Mouse (Mus musculus) left cerebral cortex, adult 8-10 months (tissue): ENCODE measurements around the gene Copb1. TPM values are rescaled to one million over a fixed set of nuclear protein-coding genes. Genes with fewer than 3 reads are reported as not detected.
A peak's percentile ranks its signal among the peaks of the same experiment; 100 is the strongest.
"Not testable (repeated sequence)": the region's sequence is repeated elsewhere in the genome, so short reads cannot be mapped to it uniquely, and the experiment has no call there.

Source experiments
- DNase-seq, 2 experiments: peaks; one replicate each; pipeline ENCODE4 v3.0.0; 2022; ENCODE audit warnings: low spot score in 2 of 2
- total RNA-seq, 4 experiments: library from RNA; stranded (reverse); gene quantifications; 2 replicates each; pipeline ENCODE4 v1.2.4; 2022

Copb1 gene
- total RNA-seq, 4 experiments from 2014 or later, result 56.0 to 68.1 (median 60.6) TPM

DNA sequence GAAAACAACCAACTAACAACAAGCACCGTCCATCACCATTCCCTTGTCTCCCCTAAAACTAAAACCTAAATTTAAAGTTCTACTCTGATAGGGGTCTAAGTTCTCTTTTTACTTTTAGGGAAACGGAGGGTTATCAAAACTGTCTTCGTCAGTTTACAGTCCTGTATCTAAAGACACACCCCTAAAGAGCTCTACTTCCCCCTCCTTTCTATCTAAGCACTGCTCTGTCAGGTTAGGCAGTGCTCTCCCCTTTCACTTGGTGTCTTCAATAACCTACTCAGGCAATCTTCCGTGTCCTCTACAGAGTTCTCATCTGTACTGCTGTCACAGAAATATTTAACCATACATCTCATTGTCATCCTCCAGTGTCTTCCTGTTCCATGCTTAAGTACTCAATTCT, 34.1 kb downstream of the Copb1 start:
- no peak for DNase-seq

DNA sequence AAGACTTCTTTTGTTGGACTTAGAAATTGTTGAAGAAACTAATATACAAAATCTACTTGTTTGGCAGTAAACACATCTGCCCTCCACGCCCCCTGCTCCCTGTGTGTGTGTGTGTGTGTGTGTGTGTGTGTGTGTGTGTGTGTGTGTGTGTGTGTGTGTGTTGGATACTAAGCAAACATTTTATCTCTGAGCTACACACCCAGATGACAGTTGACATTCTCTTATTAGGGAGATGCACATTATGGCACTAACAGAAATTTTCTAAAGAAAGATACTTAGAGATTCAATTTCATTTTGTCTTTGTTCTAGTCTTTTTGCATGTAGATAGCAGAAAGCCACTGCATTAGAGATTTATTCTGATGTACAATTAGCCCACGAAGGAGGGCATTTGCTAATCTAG, 37.6 kb downstream of the Copb1 start:
- no peak for DNase-seq

DNA sequence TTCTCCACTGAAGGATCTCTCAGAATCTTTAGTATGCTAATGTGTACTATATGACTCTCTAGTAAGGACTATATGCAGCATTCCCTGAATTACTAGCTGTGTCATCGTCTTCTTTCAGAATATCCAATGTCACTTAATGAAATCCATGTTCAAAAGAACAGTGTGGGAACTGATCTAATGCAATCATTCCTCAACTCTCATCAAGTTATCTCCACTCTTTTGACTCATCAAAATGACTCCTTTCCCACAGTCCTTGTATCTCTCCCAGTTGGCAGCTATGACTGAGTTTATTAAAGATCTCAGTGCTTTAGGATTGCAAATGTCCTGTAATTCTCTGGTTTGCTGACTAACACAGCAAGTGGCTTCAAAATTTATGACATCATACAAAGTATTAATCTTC, 40.1 kb downstream of the Copb1 start:
- no peak for DNase-seq

DNA sequence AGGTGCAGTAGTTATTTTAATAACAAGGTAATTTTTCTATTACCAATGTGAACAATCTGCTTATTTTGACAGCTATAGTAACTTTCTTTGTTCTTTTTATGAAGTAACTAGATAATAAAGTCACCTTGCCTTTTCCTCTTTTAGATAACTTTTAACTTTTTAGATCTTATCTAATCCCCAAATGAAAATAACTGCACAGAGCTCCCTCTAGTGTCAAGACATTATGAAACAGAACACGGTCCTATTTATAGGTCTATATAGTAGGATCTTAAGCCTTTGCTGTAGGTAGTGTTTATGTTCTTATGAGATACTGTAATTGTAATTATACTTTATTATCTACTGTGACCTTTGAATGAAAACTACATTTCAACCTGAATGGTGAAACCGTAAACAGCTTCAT, 41.0 kb downstream of the Copb1 start:
- DNase-seq, result no peak

DNA sequence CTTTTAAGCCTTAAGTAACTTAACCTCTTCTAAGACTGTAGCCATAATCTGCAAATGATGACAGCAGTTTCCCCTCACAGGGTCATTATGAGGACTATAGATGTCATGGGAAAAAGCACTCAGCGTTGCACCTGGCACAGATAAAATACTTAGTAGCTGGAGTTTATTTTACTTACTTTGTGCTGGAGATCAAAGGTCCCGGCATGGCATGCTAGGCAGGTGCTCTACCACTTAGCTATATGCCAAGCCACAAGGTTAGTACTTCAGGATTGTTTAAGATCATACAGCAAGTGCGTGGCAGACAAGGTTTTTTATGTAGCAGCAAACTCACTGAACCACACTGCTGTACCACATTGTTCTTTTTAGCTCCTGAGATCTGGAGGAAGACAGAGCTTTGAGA, 43.9 kb downstream of the Copb1 start:
- DNase-seq, result no peak

DNA sequence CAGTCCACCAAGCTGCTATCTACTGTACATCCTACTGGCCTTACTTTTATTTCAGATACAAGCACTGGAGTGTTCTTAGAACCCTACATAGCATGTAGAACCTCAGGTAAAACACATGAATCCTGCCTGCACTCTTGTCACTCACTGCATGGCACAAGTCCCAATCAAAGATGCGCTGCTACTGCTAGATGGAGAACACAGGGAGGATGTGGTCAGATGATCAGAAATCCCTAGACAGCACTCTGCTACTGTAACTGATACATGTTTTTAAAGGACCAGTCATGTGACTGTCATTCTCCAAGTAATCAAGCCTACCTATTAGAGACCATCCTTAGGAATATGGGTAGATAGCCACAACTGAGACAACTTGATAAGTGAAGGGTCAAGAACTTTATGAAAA, 44.7 kb downstream of the Copb1 start:
- no peak for DNase-seq

DNA sequence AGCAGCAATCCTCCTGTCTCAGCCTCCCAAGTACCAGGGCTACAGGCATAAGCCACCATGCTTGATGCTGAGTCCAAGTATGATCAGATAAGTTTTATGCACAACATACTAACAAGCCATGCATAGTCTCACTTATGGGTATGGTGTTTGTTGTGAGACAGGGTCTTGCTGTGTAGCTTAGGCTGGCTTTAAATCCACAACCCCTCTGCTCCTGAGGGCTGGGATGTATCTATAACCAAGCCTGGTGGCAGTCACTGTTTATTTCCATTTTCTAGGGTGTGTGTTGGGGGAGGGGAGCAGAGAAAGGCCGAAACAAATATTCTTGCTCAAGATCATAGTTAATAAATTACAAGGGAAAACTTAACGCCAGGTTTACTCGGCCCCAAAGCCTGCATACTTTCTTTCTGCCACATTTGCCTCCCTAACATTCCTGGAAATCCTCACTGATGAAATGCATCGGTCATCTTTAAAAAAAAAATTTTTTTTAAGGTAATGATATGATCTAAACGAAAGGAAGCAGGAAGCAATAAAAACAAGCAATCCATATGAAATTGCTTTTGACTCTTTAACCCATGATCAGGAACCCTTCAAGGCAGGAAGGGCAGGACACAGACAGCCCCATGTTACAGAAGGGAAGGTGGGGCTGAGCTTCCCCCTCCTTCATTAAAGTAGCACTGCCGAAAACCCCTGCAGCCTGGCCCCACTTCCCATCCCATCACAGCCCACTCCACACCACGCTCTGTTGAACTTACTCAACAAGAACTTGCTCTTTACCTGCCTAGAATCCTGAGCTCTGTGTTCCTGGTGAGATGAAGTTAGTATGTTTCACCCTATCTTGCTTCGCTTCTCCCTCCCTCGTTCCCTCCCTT, 50.8 kb downstream of the Copb1 start:
- DNase-seq, result no peak

DNA sequence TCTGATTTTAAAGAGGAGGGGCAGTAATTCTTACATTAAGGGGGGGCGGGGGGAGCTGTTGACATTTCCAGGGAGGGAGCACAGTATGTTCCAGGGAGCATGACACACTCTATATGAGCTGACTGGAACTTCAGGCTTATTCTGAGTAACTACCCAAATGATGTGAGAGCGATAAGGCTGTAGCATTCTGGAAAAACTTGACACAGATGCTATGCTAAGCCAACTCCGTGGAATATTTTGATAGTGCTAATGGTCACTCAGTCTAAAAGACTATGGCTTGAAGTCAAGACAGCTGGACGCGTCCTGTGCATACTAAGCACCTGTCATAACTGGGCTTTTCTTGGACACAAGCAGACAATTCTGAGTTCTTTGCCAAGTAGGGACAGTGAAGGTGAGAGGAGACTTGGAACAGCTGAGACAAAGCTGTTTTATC, 51.5 kb downstream of the Copb1 start:
- DNase-seq, result no peak

DNA sequence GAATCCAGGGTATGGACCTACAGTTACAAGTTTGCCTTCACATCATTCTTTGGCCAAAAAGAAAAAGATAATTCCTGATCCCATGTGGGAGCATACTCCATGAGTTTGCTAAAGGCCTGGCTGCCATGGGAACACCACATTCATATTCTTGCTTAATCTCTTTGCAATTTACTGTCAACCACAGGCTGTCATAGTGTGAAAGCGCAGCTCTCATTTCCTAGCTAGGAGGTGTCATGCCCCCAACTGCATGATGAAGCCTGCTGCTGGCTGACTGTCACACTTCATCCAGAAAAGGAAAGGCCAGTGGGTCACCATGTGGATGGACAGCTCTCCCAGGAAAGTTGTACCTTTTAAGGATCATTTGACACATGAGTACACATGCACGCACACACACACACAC, 53.9 kb downstream of the Copb1 start:
- no peak for DNase-seq

DNA sequence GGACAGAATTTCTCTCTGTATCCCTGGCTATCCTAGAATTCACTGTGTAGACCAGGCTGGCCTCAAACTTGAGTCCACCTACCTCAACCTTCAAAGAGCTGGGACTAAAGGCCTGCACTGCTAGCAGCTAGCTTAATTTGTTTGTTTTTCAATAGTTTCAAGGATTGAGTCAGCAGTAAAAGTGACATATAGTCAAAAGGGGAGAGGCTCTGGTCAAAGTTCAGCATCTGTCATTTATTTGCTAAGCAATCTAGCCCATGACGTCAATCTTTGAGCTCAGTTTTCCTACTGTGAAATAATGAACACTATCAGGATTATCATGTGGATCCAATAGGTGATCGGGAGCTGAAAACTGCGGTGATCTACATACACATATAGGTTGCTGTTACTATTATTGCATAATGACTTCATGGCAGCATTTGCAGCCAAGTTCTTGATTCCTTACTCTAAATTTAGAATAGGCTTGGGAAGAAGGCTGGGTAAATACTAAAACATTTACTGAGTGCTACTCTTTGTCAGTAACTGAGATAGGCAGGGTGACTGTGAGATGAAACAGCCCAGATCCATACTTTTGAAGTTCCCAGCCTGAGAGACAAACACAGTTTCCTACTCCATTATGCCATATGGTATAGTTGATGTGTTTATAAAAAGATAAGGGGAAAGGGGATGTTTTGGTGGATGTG, 54.9 kb downstream of the Copb1 start:
- no peak for DNase-seq

DNA sequence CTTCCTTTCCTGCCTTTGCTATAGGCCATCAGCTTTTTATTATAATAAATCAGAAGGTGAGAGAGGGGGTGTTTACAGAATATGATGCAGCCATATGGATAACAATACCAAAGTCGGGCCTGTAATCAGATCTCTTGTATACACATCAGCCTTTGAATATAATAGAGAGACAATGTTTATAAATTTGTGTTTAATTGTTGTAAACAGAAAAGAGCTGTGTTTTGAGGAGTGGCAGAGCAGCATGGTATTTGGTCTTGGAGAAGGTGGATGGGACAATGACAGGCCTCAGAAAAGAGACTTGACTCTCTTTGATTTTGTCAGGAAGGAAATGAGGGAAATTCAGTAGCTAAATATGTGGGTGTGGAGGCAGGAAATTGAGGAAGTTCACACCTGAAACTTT, 56.3 kb downstream of the Copb1 start:
- DNase-seq, result no peak

DNA sequence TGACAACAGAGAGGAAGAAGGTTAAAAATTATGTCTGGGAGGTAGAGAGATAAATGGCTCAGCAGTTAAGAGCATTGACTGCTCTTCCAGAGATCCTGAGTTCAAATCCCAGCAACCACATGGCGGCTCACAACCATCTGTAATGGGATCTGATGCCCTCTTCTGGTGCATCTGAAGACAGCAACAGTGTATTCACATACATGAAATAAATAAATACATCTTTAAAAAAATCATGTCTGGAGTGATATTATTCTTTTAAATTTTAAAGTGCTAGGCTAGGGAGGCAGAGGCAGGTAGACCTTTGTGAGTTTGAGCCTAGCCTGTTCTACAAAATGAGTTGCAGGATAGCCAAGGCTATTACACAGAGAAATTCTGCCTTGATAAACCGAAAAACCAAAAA, 57.9 kb downstream of the Copb1 start:
- DNase-seq, result not testable (repeated sequence)

DNA sequence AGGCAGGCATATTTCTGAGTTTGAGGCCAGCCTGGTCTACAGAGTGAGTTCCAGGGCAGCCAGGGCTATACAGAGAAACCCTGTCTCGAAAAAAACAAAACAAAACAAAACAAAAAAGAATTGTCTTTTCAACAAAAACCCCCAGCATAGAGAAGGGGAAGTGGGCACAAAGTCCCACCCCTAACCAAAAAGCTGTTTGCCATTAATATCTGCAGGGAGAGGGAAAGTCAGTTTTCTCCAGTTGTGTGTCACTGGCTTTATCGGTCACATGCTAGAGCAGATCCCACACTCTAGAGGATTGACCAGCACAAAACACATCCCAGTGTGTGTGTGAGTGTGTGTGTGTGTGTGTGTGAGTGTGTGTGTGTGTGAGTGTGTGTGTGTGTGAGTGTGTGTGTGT, 59.7 kb downstream of the Copb1 start:
- DNase-seq, result not testable (repeated sequence)

DNA sequence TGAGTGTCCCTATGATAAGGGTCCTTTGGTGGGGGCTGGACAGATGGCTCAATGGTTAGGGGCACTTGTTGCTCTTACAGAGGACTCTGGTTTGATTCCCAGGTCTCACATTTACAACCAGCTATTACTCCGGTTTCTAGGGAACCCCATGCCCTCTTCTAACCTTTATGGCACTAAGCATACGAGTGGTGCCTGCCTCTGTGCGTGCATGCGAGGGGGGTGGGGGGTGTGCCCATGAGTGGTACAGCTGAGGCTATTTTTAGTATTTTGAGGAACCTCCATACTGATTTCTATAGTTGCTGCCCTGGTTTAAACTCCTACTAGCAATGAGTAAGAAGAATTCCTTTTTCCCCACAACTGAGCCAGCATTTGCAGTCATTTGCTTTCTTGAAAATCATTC, 60.3 kb downstream of the Copb1 start:
- DNase-seq, result no peak

DNA sequence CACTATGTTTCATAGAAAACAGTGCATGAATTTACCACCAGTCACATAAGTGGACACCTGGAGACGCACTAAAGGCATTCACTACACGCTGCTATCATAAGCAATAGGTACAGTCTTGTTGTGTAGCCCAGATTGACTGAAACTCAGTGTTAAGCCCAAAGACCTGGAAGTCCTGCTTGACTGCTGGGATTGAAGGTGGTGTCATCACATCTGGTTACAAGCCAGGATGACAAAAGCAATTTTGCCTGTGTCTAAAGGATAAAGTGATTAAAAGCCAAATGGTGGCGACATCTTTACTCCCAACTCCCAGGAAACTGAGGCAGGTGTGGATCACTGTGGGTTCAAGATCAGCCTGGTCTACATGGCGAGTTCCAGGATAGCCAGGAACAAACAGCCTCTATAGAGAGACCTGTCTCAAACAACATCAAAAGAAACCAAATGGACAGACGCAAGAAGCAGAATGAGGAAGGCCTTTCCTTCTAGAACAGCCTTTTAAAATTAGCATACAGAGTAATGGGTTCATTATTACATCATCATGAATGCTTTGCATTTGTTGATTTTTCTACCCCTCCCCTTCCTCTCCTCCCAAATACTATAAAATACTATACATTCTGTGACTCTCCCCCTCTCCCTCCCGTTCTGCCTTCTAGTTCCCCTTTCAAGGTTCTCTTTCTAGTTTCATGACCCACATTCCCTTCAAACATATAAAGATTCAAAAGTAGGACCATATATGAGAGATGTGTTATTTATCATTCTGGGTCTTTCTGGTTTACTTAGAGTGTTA, 61.0 kb downstream of the Copb1 start:
- no peak for DNase-seq

DNA sequence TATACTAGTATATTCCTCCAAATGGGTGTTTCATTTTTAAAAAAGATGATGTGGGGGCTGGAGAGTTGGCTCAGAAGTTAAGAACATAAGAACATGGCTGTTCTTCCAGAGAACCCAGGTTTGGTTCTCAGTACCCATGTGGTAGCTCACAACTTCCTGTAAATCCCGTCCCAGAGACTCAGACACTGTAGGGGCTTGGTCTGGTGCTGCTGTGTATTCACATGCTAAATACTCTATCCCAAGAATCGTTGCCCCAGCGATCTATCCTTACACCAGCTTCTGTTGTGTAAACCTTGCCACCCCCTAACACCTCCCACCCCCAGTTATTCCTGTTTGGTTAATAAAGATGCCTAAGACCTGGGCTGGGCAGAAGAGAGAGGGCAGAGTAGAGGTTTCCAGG, 61.9 kb downstream of the Copb1 start:
- DNase-seq, result no peak

DNA sequence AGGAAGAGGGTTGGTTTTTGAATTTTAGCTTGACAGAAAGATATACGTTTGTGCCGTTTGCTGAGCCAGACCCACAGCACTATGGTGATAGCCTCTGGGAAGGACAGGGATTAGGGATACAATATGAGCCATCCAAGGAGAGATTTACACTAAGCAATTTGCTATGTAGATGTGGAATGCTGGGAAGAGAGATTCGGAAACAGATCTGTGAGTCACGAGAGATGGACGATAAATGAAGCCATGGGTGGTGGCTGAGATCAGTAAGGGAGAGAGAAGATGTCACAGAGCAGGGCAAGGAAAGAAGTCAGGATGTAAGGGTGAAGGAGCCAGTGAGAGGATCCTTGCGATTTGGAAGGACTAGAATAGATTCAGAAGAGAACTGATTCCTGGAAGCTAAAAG, 71.1 kb downstream of the Copb1 start:
- DNase-seq, result no peak

DNA sequence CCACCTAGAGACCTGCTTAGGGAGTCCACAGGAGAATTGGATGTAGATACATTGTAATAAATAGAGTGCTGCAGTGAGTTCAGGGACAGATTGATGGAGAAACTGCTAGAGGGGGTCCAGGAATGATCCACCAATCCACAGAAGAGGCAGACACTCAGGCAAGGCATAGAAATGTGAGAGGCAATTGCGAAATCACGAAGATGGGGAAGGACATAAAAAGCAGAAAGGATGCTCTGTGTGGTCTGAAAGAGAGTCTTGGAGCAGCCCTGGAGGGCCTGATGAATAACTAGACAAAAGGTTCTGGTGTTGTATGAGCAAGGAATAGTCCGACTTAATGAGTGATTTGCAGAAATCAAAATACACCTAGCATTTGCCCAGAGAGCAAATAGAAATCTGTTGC, 71.8 kb downstream of the Copb1 start:
- no peak for DNase-seq

DNA sequence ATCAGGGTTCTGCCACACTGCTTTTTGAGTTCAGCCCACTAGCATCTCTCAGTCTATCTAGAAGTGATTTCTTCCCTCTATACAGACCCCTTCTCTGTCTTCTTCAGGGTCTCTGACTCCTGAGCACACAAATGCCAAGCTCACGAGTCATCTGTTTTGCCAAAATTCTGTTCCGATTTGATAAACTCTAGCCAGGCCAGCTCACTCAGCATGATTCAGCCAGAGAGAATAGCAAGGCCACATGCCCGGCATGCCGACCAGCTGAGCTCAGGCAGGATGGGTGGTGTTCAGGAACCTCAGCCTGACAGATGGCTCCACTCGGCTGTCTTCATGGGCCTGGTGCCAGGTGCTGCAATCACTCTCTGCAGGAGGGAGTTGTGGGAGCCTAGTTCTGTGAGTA, 73.1 kb downstream of the Copb1 start:
- peak; percentile 57 to 88 for DNase-seq

DNA sequence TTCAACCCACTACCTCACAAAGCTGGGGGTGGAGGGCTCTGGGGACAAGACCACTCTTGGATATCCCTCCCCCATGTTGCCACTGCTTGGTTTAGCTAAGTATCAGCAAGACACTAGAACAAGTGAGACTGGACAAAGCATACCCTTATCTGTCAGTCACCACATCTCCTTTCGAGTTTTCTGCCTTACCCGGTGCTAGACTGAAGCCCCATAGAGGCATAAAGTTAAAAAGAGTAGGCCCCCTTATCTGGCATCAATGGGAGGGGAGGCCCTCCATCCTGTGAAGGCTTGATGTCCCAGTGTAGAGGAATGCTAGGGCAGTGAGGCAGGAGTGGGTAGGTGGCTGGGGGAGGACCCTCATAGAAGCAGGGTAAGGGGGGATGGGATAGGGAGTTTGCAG, 77.9 kb downstream of the Copb1 start:
- no peak for DNase-seq

DNA sequence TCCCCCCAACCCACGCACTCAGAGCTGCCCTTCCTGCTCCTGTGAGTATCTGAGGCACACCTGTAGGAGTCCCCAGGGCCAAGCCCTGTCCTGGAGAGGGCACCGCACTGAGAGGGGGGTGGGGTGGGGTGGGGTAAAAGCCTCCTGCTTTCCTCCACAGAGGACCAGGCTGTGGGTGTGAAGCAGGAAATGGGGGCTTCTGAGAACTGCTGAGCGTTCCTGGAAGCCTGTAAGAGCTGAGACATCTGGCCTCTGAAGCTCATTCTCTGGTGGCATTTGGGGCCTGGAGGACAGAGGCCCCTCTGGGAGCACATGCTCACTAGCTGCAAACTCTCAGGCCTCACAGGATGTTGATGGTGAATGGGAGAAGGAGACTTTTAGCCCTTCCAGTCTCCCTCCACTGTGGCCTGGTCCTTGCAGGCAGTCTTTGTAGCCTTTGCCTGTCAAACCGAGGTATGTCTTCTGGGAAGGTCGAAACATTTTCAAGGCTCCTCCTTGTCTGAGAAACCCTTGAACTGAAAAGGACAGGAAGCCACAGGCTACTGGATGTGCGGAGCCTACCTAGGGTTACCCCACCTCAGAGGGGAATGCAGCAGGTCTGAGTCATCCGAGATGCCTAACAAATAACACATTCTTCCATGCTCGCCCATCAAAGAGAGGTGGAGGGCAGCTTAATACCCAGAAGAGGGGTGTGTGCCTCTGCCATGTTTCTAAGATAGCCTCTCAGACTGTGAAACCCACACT, 83.0 kb downstream of the Copb1 start:
- no peak for DNase-seq

DNA sequence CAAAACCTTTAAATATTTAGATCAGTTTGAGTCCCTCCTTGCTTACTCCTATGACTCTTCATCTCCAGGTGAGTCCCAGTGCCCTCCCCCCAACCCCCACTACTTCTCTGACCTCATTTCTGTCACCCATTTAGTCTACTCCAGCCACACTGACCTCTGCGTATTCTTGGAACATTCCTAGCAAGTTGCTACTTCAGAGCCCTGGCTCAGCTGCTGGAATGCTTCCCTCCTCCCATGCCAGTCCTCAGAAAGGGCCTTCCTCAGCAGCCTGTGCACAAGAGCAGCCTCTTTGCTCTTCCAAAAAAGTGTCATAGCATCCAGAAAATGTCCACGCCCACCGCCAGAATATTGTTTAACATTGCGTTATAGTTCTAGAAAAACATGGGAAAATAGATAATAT, 84.5 kb downstream of the Copb1 start:
- no peak for DNase-seq
